Mouse (Mus musculus): ENCODE measurements at regions not wholly inside any gene's neighbourhood (a gene's known extent, or its start where the extent isn't known, plus 50 kb on each side); places are given as distances from the start of the nearest gene placed in this dataset.

DNA sequence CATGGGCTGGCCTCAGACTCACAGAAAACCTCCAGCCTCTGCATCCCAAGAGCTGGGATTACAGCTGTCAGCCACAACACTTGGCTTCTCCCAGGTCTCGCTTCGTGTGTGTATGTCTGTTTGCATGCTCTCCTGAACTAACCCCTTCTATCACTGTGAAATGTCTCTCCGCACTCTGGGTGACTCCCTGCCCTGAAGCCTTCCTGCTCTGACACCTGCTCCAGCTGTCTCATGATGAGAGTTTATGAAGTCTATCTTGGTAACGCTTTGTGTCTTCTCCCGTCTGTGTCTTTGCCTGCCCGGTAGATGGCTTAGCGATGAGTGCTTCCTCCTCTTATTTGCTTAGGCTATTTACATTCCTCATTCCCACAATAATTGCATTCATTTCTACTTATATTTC is 133.0 kb downstream of the Ndufa10 start:
- no peak for DNase-seq

DNA sequence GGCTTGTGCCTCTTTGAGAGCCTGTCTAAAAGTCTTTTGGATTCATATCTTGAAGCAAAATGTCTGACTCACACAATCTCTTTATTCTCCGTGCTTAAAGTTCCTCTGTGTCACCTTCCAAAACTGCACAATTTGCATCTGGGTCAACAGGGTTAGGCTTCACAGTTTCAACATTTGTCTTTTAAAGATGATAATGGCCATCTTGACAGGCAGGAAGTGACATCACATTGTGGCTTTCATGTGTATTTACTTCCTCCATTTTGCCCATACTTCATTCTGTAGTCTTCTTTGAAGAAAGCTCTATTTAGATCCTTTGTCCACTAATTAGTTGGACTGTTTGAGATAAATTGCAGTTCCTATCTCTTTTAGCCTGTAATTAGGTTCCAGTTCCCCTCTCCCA is 135.1 kb downstream of the Ndufa10 start:
- no peak for DNase-seq

DNA sequence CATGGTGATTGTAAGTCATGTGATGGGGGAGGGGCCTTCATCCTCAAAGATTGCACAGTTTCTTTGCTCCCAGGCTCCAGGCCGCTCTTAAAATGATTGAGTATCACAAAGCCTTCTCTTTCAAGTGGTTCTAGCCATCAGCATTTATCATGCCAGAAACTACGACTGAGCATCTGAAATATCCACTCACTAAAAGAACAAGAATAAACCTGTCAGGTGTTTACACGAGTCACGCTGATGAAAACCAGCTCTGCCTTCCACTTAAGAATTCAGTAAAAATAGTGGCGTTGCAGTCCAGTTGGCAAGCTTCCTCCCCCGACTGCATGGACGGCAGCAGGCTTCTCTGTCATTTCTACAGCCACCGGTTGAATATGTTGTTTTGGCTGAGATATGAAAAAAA is 136.2 kb downstream of the Ndufa10 start:
- no peak for DNase-seq

DNA sequence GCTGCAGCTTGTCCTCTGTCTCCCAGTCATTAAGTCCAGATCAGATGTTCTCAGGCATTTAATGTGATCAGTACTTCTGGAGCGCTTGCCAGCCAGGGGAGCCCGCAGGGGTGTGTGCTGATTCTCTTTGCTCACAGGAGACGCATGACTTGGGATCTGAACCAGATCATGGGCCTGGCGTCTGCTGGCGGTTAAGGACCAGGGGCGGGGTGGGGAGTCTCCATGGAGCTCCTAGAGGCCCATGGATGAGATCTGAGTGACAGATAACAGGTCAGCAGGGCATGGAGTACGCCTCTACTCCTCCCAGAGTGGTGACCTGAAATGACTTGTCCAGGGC is 136.7 kb upstream of the Hdac4 start:
- DNase-seq, result no peak

DNA sequence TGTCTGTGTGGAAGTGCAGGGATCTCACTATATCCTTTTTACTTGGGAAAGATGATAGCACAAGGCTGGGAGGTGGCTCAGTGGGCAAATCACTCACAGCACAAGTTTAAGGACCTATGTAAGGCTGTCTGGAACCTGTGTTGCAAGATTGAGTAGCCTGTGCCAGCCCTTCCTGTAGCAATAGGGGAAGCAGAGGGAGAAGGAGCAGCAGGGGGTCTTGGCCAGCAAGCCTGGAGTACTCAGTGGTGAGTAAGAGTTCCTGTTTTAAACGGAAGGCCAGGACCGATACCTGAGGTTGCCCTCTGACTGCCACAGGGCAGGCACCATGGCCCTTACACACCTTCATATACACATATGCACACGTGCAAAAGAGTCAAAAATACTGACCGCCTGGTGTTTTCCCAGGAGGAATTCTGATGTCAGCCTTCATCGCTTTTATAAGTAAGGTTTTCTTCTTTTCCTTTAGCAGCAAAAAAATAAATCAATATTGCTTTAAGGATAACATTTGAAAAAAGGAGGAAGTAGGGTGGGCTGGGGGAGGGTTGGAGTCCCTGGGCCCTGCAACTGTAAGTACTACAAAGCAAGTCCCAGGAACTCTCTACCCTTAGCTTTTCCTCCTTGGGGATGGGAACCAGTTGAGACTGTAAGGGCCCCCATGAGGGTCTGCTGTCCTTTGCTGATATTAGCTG is 136.2 kb upstream of the Hdac4 start:
- no peak for DNase-seq

DNA sequence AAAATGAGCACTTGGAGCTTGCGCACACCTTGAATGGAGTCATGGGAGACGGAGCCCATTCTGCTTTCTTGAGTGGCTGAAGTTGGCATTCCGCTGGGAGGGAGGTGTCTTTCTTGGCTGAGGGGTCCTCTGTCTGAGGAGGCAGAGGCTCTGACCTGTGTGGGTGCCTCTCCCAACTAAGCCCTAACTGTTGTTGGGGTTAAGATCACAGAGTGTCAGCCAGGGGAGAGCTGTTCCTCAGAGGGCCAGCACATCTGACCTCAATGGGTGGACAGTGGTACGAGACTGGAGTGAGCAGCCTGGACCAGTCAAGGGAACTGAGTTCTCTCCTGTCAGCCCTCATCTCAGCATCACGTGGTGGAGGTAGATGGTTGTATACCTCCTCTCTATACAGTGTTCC is 134.7 kb upstream of the Hdac4 start:
- no peak for DNase-seq

DNA sequence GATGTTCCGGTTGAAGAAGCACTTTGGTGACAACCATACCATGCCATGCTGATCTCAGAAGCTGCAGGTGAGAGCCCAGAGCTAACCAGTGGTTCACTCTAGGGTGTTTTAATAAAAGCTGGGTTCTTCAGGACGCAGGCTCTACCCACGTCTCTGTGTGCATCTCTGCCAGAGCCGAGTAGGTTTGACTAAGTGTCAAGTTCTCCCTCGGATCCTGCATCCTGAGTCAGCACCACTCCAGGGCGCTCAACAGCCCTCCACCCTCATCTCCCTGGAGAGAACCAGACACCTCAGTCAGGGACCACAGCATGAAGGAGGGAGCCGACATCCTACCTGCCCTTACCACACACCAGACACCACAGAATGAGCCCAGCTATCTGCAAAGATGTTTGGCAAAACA is 134.0 kb upstream of the Hdac4 start:
- DNase-seq, result no peak

DNA sequence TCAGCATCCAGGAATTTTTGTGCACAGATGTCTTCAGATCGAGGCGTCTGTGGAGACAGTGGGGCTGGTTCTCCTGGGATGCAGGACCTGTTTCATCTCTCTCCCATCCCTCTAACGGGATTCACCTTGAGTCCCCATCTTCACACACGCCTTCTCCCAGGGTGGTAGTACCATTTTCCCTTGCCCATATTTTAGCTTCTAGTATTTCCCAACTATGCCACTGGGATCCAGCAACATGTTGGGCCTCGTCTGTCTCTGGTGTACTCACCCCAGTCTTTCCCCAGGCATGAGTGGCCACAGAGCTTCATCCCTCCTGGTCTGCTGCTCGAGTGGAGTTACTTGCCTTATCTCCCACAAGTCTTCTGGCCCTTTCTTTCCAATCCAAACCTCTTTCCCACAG is 131.6 kb upstream of the Hdac4 start:
- no peak for DNase-seq

DNA sequence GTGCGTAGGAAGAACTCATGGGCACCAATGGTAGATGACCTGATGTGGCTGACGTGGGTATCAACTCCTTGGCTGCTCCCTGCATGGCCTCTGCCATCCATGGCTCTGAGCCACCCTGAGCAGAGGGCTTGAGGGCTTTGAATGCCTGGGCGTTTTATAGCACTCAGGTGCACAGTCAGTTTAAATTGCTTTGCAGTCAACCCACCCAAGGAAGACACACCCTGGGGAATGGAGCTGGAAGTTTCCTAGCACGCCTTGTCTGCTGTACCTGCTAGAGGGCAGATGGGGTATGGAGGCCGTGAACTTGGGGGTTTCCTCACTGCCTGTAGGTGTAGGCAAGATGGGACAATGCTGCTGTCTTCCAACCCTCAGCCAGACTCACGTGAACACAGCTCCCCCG is 129.8 kb upstream of the Hdac4 start:
- DNase-seq, result no peak

DNA sequence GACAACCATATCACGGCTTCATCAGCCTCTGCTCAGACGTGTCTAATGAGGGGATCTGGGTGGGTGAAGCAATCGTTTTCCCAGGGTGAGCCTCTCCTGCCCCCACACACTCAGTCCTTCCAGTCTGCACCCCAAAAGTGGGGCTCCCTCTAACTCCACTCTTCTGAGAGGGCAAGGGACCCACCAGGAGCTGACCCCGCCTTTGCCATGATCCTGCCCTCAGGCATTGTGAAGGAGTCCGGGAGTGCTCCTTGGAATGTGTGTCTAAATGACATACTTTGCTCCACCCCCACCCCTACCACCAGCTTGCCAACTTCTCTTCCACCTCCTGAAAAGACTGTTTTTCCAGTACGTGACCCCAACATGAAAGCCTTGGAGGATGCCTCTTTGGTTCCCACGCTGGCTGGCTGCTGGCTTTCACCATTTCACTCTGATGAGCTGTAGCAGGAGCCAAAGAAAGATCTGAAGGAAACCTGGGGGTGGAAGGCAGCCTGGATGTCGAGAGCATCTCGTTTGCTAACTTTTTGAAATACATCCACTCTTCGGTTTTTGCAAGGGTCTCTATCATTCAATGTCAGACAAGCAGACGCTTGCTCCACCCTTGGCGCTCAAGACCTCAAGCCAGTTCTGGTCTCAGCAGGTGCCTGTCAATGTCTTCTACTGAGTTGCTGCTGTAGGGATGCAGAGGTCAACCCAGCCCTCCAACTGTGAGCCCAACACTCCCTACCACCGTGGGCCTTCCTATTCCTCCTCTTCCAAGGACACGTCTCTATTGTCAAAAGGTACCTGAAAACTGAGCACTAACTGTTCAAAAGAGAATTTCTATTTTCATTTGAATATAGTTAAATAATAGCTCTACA is 128.8 kb upstream of the Hdac4 start:
- no peak for DNase-seq

DNA sequence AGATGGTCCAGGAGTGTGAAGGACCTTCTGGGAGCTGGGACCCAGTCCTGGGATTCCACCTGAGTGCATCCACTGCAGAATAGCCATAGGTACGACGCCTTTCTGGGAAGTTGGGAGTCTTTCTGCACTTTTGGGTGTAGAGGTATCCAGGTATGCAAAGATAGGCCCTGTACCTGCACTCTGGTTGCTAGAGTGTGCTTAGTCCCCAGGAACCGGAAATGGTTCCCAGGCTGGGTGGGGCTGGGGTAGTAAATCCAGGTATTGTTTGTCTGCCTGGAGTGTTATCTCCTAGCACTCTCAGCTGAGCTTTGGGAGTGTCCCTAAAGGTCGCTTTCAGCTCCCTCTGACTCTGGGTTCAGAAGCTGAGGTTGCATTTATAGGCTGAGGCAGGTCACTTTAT is 121.6 kb upstream of the Hdac4 start:
- no peak for DNase-seq

DNA sequence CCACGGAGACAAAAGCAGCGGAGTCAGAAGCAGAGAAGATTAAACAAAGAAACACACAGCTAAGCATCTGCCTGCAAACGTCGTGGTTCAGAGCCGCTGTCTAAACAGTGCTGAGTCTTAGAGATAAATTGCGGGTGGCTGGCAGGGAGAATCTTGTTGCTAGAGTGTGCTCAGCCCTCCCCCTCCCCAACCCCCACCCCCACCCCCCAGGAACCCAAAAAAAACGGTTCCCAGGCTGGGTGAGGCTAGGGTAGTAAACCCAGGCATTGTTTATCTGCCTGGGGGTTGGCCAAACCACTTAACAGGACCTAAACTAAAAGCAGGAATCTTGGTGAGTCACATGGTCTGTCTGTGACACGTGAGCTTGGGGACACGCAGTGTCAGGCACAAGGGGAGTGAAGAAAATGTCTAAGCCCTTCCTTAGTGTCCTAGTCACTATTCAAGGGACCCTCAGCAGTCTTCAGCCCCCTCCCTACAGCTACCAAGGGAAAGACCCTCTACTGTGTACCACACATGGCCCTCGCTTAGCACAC is 120.8 kb upstream of the Hdac4 start:
- DNase-seq, result peak; percentile 14

DNA sequence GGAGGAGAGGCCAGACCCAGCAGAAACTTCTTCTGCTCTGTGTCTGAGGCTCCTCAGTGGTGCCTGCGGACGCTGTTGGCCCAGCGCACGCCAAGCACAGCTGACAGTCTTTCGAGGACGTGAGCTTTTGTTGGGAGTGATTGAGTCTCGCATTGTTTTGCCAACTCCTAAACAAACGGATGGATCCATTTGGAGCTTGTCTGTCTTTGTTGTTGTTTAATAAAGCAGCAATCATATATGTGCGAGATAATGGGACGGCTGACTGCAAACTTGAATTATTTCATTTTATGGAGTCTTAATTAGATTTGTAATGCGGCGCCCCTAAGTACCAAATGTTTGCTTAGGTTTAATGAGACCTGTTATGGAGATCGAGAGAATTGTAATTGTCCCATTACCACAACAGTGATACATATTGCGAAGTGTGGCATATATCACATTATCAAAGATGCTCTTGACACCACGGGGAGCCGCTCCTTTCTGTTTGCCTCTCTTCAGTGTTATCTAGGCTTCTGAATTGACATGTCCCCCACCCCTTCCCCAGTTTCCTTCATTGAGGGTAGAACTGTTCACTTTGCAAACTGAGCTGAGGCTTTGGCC is 117.6 kb upstream of the Hdac4 start:
- peak; percentile 50 for DNase-seq

DNA sequence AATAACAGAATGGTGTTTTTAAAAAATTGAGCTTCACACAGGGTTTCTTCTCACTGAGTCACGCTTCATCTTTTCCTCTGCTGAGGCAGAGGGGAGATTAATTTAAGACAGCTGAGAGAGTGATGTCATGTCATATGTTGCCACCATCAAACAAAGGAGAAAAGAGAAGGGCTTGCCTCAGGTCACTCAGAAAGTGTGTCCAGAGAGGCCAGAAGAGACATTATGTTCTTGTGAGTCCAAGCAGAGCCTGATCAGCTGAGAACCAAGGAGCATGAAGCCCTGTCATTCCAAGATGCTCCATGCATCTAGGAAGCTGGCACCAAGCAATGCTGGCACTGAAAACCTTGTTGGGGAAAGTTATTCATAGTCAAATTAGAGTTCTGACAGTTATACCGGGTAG is 114.4 kb upstream of the Hdac4 start:
- DNase-seq, result no peak

DNA sequence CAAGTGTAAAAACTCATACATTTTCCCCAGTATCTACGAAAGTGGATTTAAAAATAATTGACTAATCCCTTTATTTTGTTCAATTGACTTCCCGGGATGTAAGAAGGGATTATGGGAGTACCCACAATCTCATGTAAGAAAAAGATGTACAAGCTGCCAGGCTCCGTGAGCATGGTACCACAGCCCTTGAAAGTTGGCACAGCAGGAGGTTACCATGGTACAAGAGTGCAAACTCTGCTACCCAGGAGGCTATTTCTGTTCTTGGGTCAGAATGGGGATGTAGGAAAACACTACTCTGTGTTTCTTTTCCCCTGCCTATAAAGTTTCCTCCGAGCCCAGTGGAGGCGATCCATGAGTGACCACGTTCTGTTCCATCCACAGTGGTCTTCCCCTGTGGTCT is 113.9 kb upstream of the Hdac4 start:
- no peak for DNase-seq

DNA sequence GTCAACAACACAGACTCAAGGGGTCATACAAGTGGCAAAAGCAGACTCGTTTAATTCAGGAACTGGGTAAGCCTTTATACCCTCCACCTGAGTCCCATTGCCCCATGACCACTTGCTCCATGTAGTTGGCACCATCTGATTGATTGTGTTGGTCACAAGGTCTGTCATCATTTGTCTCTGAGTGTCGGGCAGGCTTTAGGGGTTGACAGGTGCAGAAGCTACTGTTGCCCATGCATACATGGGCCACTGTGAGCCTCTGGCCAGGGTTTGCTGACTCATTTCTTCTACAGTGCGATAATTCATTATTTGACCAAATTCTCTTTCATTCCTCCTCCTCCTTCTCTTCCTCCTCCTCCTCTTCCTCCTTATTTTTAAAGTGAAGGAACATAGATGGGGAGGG is 113.0 kb upstream of the Hdac4 start:
- no peak for DNase-seq

DNA sequence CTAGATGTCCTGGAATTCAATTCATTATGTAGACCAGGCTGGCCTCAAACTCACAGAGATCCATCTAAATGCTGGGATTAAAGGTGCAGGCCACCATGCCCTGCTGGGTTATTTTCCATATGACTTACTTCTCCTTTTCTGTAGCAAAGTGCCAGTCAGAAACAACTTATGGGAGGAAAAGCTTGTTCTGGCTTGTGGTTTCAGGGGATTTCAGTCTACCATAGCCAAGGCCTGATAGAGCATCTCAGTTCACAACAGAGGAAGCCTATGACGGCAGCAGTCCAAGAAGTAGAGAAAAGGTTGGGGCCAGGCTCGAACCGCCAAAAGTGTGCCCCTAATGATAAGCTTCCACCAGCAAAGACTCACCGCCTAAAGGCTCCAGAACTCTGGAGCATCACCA is 110.5 kb upstream of the Hdac4 start:
- DNase-seq, result no peak

DNA sequence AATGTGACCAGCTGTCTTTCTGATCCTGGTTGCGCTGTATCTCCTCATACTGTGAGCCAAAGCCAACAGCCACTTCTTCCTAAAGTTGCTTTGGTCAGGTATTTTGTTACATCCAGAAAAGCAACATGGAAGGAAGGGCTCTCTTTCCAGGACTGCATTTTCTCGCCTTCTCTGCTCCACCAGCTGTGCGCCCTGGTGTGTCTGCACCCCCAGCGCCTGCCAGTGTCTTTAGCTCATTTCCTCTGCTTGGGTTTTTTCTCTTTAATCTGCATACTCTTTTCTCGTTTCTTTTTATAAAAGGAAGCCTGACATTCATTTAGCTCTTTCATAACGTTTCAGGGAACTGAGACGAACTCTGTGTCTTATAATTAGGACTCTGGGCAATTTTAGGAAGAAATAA is 103.5 kb upstream of the Hdac4 start:
- no peak for DNase-seq

DNA sequence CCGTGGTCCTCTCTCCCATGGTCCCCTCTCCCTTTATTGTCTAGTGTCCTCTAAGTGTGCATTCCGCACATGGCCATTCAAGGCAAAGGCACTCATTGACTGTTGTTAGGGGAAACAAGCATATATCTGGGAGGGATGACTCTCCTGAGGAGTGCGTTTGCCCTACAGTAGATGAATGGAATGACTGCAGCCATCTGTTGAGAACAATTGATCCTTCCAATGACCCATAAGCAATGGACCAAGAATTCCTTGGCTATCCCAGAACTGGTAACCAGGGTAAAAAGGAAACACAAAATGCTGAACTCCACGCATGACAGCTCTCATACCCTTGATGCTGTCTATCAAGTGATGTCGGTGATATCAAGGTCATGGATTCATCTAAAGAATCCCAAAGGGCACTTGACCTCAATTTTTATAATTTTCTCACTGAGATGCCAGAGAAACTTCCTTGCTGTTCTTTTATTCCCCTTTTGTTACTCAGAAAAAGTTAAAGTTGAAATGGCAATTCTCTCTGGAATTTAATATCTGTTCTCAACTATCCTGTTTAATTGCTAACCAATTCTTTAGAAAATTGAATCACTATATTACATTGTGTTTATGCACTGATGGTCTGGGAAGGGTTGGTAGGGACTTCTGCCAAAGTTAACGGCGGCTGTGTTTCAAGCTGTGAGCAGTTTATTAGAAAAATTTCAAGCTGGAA is 97.3 kb upstream of the Hdac4 start:
- DNase-seq, result peak; percentile 21

DNA sequence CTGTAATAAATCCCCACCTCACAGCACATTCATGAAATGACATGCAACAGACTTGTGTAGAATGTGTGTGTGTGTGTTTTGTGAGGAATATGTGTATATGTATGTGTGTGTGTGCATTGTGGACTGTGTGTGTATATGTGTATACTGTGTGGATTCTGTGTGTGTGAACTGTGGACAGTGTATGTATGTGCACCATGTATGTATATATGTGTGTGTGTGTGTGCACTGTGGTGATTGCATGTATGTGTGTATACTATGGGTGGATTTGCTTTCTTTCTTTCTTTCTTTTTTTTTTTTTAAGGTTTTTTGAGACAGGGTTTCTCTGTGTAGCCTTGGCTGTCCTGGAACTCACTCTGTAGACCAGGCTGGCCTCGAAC is 91.5 kb upstream of the Hdac4 start:
- DNase-seq, result no peak

DNA sequence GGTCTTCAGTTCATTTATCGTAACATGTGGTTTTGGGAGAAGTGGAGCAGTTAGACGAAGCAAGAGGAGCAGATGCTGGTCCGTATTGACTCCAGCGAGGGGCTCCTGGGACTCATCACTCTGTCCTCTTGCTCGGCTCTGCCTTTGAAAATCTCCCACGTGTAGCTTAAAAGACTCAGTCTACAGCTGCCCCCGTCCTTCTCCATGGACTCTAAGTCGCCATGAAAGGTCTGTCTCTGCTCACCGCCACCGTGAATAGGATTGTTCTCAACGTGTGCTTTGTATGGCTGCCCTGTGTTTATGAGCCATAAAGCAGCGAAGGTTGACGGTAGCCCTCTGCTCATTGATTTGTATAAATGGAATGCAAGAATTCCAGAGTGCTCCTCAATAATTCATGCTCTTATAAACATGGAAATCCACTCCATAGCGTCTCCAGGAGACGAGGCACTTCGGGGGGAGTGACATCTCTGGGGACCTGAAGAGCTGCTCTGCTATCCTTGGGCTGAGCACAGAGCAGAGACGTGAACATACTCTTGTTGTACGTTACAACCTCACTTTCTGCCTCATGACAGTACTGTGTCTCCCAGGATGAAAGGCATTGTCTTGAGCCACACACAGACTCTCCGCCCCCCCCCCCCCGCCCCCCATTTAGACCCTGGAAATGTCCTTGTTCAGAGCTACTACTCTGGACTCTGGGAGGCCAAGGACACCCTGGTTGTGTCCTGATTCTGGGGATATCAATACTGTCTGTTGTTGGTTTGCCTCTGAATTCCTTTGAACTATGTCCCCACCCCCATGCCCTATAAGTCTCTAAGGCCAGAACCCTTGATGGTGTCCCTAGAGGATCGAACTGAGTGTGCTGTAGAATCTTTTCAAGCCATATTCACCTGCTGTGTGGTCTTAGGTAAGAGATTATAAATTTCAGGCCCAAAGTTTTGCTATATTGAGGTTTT is 90.8 kb upstream of the Hdac4 start:
- DNase-seq, result peak; percentile 47

DNA sequence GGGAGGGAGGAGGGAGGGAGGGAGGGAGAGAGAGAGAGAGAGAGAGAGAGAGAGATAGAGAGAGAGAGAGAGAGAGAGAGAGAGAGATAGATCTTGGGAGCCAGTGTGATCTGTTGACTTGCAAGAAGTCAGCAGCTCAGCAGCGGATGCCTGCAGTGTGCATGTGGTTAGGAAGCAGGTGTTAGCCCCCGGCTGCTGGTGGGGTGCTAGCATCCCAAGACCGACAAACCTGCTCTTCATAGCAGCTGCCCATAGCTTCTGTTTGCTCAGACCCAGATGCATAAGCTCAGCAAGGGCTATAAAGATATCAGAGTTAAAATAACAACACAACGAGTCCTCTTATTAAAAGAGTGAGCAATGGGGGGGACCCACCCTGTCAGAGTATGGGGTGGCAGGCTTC is 88.7 kb upstream of the Hdac4 start:
- DNase-seq, result no peak
